Mouse (Mus musculus) telencephalon, adult 2 months (tissue): ENCODE data around the gene Pomt2.
A peak's percentile ranks its signal among the peaks of the same experiment; 100 is the strongest.
"Not testable (repeated sequence)": the region's sequence is repeated elsewhere in the genome, so short reads cannot be mapped to it uniquely, and the experiment has no call there.

Source experiments
- DNase-seq: peaks from one replicate; pipeline ENCODE4 v3.0.0-alpha.2; 2011; ENCODE audit warnings: low read depth, low spot score

Gene Pomt2

GRCm38 (mm10) chr12:87147395-87148089 is at the start of gene Pomt2:
Gene Pomt2, minus strand, starts transcription at chr12:87147968.
- DNase-seq: peak; percentile 98

- DNase-seq: no peak
Observed at GRCm38 (mm10) chr12:87196310-87196709, 48.5 kb upstream of the Pomt2 start.

GRCm38 (mm10) chr12:87195069-87195468 is 47.3 kb upstream of the Pomt2 start:
- no peak for DNase-seq

- DNase-seq: no peak
Observed at GRCm38 (mm10) chr12:87193008-87193407, 45.2 kb upstream of the Pomt2 start.

DNA sequence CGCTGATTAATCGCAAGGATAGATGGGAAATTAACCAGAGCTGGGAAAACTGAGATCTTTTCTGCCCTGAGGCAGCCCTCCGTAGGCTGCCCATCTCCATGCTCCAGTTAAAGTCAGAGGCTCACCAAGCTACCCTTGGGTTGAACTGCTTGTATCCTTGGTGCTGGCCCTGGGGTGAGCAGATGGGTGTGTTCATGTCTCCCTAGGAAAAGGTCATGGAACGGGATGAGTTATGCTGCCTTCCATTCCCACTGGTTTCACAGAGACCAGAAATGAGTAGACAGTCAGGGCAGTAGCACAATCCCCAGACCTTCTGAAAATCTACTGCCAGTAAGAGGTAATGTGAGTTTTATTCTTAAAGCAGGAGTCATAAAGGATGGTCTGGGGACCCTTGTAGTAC is 29.9 kb upstream of the Pomt2 start:
- DNase-seq: no peak

DNA sequence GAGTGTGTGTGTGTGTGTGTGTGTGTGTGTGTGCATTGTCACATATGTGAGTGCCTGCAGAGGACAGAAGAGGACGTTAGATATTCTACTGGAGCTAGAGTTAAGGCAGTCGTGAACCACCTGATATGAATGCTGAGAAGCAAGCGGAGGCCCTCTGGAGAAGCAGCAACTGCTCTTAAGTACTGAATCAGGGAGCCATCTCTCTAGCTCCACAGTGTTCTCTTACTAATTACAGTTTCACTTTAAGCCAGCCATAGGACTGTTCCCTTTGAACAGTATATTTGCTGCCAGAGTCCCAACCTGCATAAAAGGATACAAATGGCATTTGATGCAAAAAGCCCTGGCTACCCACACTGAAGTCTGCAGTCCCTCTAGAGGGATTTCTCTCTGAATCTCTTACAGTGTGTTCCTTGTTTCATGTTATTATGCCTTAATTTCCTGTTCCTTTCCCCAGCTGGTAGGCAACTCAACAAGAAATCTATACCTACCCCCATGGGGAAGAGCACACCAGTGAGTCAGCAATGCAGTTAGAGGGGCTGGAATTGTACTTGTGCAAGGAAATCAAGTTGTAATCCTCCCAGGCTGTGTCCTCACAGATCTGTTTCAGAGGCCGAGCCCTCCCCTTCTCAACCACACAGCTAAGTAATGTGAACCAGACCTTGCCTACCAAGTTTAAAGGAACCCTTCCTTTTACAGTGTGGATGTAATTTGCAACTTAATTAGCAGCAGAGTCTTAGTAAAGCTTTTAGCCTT is 27.6 kb upstream of the Pomt2 start:
- DNase-seq: peak; percentile 21

DNA sequence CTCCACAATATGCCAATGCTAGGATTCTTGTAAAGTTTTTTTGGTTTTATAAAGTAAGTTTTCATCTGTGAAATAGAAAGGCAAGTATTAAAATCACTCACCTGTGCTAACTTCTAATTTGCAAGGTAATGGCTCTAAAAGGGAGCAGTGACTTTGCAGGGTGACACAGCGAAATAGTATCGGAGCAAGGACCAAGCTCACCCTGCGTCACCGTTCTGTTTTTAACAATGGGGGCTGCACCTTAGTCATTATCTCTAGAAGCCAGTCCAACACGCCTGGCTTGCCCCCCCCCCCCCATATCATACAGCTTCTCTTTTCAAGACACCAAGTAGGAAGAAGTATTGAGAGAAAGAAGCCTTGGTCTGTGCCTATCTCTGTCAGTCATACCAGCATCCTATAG is 13.0 kb upstream of the Pomt2 start:
- DNase-seq: no peak

- no peak for DNase-seq
Observed at GRCm38 (mm10) chr12:87160310-87160709, 12.5 kb upstream of the Pomt2 start.

GRCm38 (mm10) chr12:87158099-87158498 is 10.3 kb upstream of the Pomt2 start:
- no peak for DNase-seq

- no peak for DNase-seq
Observed at GRCm38 (mm10) chr12:87157361-87157760, 9.6 kb upstream of the Pomt2 start.

- not testable (repeated sequence) for DNase-seq
Observed at GRCm38 (mm10) chr12:87154448-87154847, 6.7 kb upstream of the Pomt2 start.

- no peak for DNase-seq
Observed at GRCm38 (mm10) chr12:87149471-87149870, 1.7 kb upstream of the Pomt2 start.

DNA sequence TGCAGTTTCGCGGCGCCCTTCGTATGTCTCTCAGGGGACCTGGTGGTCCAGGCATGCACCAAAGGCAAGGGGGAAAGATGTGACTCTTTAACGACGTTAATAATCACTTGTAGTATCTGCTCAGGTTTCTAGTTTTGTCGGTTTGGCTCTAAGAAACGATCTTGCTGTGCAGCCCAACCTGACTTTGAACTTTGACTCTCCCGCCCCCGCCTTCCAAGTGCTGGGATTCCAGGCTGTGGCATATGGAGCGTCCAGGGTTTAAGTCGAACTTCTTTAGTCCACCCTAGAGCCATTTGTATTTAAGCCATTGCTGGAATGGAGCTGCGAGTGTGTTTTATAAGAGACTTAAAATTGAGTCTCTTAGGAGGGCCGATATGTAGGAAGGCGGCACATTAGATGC is 368 bp upstream of the Pomt2 start:
- DNase-seq: no peak

- peak; percentile 84 for DNase-seq
Observed at GRCm38 (mm10) chr12:87146966-87147365, 802 bp downstream of the Pomt2 start, which contains the start of gene Gstz1. Gene Gstz1, plus strand, starts transcription at chr12:87147165.

DNA sequence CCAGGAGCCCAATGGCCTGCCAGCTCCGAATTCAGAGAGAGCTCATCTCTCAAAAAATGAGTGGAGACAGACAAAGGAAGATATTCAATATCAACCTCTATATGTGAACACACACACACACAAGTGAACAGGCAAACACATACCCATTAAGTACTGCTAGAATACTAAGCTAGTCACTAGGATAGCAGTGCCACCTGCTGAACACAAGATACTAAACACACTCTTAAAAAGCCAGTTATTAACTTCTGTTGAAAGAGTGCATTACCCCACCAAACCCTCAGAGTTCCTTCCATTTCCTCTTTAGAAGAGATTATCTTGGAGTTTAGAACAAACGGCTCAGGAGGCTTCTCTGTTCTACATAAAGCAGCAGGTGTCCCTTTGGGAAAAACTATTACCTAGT is 5.6 kb downstream of the Pomt2 start:
- no peak for DNase-seq

DNA sequence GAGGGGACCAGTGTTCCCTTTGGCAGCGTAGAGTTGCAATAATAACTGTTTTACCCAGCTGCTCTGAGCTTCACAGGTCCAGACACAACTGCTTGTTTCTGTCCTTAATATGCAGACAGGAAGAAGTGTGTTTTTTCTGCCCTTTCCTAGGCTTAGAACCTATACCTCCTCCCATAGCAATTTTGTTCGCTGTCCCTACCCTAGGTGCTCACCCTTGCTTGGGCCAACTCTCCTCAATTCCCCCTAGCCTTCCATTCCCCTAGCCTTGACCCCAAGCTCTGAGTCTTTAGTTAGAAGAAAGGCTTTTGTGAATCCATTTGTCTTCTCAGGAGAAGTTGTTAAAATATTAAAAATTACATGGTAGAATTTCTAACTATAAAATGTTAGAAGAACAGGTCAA is 9.0 kb downstream of the Pomt2 start:
- no peak for DNase-seq

- no peak for DNase-seq
Observed at GRCm38 (mm10) chr12:87138342-87138701, 9.4 kb downstream of the Pomt2 start.

DNA sequence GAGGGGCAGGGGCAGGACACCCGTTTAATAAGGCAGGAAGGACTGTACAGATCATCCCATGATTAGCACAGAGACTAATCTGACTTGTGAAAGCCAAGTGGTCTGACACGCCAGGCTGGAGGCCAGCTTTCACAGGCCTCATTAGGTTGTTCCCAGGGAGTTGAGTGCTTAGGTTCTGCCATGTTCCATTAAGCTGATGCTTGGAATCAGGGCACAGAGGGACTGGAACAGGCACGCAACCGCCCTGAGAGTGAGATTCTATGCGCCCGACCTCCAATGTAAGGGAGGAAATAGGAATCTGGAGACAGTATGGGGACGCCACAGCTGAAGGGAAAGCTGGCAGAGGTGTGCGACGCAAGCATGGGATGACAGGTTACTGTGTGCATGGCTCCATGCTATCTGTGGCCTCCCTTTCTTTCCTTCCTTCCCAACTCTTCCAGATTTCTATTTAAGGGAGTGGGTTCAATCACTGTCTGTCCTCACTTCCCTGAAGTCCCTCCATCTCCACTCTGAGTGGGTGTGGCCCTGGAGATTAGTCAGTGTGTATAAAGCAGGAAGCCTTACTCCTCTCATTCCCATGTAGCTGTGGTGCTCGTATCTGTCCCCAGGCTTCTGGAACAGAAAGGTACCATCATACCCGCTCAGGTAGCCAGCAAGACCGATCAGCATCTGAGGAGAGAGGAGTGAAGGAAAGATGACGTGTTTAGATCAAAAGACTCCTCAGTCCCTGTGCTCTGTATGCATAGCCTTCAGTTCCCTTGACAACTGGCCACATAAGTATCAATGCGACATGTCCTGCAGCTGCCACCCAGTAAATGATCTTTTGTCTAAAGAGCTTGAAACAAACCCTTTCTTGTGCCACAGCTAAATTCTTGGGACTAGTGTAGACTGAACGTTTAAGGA is 10.1 kb downstream of the Pomt2 start:
- no peak for DNase-seq

- DNase-seq: no peak
Observed at GRCm38 (mm10) chr12:87132784-87133183, 15.0 kb downstream of the Pomt2 start.

- DNase-seq: no peak
Observed at GRCm38 (mm10) chr12:87132210-87132609, 15.6 kb downstream of the Pomt2 start.

- no peak for DNase-seq
Observed at GRCm38 (mm10) chr12:87131619-87132018, 16.1 kb downstream of the Pomt2 start.

DNA sequence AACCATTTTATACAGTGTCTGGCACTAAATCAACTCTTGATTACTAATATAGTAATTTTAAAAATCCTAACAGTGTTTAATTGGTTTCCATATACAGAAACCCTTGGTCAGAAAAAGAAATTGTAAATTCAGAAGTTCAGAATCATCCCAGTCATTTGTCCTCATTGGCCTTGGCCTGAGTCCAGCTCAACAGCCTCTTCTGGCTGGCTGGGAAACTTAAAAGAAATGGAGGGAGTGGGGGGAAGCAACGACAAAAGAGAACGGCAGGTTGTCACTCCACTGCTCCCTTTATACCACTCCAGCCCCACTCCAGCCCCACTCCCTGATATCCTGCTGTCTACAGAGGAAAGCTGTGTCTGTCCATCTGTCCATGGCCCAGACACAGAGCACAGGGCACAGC is 16.6 kb downstream of the Pomt2 start:
- no peak for DNase-seq
